Mouse (Mus musculus) CD4-positive helper T cell, adult 2 months (primary cell): ENCODE measurements around the gene Agpat3.

Experiments used
- DNase-seq: peaks from one replicate; pipeline ENCODE4 v3.0.0-alpha.2; 2012; ENCODE audit warnings: low read depth, missing footprints, low spot score

The Agpat3 gene

DNA sequence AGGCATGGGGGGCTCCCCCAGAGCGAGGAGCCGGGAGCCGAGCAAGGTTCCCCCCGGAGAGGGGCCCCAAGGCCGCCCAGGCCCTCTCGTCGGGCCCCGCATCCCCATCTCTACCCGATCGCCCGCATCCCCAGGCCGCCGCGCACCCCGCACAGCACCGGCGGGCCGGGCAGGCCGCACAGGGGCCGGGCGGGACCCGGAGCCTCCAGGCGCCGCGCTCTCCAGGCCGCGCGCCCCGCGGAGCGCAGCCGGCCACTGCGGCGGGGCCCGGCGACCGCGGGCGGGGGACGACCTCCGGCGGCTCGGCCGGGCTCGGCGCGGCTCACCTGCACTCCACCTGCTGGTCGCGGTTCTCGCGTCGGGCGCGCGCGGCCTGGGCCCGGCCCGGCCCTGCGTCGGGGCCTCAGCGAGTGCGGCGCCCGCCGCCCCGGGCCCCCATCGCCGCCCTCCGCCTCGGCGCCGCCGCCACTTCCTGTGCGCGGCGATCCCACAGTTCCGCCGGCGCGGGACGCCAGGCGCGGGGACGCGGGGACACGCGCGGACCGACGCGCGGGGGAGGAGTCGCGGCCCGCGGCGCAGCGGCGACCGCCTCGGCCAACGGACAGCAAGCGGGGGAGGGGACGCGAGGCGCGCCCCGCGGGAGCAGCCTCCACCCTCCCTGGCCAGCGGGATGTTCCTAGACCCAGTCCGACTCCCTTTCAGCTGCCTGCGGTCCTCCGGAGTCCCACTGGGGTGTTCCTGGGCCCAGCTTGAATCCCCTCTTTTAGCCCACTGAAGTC lies at the start of gene Agpat3:
Gene Agpat3, minus strand, starts transcription at position 603 of the 779 bp plus-strand sequence.
- peak; percentile 71 for DNase-seq

DNA sequence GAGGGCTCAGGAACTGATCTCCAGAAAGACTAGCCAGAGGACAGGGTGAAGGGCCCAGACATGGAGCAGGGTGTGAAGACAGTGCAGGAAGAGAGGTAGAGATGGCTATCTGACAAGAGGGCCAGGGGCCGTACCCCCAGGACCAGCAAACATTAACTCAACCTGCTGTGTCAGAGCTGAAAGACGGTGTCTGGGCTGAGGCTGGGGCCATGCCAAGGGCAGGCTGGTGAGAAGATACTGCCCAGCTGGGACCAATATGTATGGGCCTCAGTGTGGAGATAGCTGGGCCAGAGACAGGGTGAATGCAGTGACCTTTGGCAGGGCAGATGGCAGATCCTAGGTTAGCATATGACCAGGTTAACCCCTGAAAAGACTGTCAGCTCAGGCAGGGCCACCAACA lies 48.8 kb upstream of the Agpat3 start:
- DNase-seq = no peak

DNA sequence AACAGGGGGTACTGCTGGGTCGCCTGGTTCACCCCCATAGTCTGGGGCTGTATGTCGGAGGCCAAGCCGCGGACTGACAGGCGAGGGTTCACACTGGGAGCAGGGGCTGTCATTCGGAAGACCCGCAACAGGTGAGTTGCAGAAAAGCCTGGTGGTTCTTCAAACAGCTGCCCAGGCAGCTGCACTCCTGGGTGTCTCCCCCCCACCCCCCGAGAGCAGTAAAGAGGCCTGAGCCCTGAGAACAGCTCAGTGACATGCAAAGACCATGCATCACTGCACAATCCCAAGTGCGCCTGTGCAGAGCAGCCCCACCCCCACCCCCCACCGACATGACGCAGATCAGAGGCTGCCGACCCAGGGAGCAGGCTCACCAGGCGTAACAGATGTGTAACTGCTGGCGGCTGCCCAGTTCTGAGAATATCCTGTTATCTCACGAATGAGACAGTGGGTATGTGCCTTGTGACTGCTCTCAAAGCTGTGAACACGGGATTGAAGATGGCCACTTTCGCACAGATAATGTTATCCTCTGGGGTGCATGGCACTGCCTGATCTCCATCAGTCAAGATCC lies 46.9 kb upstream of the Agpat3 start:
- peak; percentile 79 for DNase-seq

DNA sequence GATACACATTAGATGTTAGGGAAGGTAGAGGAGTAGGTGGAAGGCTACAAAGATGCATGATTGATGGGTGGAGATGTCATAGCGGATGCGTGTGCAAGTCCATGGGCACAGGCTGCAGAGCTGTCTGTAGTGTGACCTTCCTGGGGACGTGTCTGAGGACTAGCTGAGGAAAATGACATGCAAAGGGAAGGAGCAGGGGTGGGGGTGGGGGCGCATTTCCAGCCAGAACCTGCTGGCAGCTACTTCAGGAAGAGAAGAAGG lies 44.3 kb upstream of the Agpat3 start:
- no peak for DNase-seq

DNA sequence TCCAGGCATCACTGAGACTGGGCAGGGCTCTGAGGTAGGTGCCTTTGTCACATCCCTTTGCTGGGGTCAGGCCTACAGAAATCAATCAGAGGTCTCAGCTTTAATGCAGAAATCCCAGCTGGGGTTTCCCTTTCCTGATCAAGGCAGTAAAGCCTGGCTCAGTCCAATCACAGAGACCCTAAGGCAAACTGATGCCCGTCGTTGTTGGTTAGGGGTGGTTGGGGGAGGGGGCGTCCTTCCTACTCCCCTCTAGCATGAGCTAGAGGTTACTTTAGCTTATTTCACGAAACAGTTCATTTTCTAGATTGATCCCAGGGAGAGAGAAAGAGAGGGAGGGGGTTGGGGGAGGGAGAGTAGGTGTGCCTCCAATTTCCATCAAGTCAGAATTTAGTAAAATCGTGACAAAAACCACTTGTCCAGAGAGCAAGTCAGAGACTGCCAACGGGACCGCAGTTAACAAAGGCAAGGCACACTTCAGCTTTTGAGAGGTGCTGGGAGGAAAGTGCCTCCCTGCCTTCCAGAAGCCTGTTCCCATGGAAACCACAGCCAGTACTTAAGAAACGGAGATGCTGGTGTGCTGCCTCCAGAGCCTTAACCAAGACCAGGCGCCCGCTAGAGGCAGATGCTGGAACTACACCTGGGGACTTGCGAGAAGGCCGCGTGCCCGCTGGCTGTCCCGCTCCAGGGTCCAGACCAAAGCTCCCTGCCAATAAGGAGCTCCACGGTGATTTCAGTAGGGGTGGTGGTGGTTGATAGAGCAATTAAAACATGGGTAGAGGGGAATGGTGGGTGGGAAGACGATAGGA lies 43.7 kb upstream of the Agpat3 start:
- peak; percentile 88 for DNase-seq

DNA sequence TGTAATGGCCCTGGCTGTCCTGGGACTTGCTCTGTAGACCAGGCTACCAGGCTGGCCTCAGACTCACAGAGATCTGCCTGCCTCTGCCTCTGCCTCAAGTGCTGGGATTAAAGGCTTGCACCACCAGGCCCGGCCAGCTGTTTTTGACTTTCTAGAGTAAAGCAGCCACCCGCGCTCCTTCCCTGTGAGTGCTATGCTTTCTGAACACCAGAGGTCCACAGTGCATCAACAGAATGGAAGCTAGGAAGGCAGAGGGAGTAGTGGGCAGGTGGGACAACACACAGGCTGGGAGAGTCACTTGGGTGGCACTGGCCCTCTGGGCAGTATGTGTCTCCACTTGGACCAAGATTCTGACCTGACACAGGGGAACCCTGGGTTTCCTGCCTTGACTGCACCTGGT lies 43.1 kb upstream of the Agpat3 start:
- no peak for DNase-seq

DNA sequence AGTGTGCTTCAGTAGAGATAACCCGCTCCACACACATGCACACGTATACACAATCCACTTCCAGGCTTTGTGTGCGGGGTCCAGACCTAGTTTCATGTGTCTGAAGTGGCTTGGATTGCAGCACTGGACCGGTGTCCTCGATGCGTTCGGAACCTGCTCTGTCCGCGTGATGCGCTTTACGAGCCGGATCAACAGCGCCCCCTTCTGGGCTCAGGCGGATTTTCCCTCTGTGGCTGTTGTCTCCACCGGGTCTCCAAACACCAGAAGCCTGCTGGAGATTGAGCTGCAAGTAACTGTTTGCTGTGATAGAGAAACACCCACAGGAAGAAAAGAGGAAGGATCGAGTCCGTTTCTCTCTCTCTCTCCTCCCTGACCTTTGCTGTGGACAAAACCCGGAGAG lies 39.8 kb upstream of the Agpat3 start:
- peak; percentile 70 for DNase-seq

DNA sequence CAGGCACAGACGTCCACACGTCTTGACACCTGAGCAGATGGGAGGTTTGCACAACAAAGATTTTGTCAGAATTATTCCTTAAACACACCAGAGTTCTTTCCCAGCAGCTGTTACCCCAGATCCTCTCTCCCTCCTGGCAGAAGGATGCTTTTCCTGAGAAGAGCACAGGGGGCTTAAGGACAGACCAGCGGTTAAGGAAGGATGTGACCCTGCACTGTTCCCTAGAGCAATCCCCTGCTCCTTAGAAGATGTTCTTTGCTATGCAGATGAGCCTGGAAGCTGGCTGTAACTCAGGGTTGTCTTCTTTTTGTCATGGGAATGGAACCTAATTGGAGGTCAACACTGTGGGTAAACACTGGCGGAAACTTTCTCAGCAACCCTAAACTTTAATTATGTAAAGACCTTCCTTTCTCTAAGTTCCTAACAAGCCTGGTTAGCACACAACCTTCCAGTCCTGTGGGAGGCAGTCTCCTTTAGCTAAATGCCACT lies 38.7 kb upstream of the Agpat3 start:
- no peak for DNase-seq

DNA sequence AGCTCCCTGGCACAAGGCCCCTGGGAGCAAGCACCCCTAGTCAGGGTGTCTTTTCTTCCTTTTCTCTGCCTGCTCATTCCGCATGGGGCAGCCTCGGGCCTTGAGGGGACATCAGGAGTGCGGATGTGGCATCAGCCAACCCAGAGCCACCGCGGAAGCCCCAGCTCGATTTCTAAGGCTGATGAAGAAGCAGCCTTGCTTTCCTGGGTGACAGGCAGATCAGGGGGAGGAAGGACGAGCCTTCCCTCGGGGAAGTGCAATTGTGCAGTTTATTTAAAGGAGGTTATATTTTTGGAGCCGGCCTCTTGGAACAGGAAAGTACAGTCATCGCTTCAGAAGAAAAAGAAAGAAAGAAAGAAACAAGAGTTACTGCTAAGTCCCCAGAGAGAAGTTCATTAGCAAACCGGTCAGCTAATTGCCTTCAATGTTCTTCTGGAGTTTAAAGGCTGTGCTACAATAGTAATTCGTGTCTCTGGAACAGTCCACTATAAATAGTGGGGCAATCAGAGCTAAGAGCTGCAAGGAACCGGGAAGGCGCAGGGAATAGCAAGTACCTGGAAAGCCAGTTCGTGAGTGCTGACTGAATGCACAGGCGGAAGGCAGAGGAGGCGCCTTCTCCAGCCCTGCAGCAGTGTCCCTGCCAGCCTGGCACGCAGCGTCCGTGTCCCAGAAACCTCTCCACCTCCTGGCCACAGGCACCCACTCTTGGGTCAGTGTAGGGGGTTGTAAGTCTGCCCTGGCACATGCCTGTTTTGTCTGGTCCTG lies 36.1 kb upstream of the Agpat3 start:
- DNase-seq = no peak

DNA sequence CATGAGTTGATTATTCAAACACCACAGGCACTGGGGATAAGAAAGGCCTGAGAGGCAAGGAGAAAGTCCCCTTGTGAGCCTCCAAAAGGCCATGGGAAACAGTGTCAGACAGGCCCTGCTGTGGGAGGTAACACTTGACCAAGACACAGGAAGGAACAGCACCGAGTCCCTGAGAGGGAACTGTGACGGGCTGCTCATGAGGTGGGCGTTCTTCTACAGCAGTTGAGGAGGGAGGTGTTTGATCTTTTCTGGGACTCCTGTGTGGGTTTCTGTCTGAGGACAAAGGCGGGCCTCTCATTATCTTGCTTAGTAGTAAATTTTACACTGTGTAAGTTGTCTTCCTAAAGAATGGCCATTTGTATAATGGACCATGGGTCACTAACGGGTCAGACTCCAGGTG lies 33.2 kb upstream of the Agpat3 start:
- no peak for DNase-seq

DNA sequence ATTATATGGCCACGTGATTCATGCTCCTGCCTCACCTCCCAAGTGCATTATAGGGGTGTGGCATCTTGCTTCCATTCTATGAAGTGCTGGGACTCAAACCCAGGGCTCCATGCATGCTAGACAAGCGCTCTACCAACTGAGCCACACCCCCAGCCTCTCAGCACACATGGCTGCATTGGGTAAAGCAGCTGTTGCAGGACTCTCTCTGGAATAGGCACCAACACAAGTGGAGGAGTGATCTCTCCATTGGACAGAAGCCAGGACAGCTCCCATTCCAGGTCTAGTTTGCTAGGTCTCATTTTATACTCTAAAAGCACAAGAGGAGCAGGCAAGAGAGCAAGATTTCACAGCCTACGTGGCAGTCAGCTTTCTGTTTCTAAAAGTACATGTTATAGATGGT lies 31.3 kb upstream of the Agpat3 start:
- no peak for DNase-seq

DNA sequence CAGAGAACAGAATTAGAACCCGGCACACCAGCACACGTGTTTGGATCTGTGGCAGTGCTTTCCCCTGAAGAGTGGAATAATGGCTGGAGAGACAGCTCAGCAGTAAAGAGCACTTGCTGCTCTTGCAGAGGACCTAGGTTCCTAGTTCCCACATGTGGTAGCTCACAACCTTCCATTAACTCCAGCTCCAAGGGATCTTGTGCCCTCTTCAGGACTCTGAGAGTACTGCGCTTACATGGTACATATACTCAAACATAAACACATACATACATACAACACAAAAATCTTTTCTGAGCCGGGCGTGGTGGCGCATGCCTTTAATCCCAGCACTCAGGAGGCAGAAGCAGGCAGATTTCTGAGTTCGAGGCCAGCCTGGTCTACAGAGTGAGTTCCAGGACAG lies 26.2 kb upstream of the Agpat3 start:
- DNase-seq = no peak

DNA sequence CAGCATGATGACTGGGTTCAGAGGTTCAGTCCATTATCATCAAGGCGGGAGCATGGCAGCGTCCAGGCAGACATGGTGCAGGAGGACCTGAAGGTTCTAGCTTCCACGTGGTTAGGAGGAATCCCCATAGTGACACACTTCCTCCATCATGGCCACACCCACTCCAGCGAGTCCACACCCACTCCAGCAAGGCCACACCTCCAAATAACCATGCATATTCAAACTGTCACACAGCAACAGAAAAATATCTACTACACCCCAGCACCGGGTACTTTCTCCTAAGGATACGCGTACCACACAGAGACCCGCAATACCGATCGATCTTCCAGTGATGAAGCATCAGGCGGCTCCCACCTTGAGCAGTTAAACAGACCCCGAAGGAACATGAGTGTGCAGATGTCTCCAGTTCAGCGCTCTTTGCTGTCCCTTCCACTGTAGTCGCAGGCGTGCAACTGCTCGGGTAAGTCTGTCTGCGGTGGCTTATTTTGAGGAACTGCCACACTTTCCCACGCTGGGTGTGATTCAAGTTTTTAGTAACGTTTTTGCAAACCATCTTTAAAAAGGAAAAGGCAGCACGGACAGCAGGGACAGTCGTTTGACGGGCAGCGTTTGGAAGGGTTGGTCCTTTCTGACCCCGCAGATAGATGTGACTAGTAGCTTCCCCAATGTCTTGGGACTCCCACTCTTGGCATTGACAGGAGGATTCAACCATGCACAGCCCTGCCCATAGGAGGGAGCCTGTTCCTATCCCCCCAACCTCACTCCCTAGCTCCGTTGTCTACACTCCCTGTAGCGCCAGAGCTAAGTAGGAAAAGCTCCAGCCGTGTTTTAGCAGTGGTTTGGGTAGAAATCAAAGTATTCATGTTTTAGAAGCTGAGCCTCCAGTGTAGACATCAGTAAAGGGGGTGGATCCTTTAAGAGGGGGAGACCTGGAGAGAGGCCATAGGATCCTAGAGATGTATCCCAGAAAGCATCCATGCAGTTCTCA lies 20.7 kb upstream of the Agpat3 start:
- peak; percentile 79 for DNase-seq

DNA sequence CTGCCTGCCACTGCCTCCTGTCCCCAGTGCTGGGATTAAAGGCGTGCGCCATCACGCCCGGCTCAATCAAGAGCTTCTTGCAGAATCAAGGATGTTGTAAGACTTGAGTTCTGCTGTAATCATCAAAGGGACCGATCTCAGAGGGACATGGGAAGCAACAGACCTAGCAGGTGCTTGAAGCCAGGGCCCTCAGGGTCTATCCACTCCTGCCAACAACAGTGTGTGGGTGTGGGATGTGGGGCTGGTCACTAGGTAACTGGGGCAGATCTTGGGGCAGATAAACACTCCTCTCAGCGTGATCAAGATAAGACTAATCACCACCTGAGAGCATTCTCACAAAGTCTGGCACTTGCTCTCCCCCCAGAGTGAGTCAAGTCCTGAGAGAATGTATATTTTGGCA lies 19.5 kb upstream of the Agpat3 start:
- peak; percentile 31 for DNase-seq

DNA sequence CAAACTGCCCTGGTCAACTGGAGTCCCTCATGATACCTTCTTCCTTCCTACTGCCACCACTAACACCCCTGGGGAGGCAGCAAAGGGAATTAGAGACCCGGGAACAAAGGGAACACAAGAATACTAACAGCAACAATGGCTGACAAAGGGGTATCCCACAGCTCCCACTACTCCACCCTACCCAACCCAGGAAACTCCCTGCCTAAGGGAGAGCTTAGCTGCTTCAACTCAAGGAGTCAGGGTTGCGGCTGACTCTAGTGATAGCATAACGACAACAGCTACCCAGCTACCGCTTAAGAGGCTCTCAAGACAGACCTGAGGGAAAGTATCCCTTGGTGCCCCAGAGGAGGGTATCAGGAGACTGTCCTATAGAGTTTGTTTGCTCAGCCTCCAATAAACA lies 15.3 kb upstream of the Agpat3 start:
- DNase-seq = no peak

DNA sequence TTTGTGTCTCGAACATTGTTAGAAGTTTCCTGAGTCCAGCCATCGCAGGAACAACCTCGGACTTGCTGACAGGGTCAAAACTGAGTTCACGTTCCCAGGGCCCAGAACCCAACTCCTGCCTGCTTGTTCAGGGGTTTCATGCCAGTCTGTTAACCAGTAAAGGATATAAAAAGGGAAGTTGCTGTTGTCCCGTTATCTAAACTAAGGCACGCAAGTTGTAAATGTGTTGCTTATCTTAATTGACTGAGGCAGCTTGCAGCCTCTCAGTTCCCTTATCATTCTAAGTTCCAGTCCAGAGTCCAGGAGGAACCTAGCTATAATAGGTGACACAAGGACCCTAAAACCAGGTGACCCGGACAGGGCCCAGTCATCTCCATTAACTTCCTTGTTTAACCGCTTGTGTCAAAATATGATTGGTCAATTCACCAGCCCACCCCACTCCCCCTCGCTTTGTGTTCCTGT lies 14.6 kb upstream of the Agpat3 start:
- DNase-seq = no peak

DNA sequence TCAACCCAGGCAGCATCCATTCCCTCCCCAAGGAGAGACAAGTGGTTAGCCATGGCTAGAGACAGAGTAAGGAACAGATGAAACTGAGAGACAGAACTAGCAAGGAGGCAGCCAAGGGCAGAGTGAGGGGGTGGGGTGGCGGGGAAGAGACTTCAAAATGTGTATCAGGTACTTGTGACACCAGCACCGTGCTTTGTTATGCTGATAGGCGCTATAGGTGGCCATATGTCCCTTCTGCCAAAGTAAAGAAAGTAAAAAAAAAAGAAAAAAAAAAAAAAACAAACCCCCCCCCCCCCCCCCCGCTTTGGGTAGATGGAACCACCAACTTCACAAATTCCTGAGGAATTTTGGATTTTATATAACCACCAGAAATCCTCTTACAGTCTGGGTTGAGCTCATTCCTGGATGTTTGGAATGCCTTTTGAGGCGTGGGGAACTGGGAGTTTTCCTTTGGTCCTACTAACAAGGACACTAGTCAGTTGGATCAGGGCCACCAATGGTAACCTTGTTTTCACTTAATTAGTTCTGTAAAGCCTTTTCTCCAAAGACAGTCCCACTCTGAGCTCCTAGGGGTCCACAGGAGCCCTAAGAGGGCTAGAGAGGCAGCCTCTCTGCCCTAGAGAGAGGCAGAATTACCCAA lies 14.0 kb upstream of the Agpat3 start:
- DNase-seq = no peak

DNA sequence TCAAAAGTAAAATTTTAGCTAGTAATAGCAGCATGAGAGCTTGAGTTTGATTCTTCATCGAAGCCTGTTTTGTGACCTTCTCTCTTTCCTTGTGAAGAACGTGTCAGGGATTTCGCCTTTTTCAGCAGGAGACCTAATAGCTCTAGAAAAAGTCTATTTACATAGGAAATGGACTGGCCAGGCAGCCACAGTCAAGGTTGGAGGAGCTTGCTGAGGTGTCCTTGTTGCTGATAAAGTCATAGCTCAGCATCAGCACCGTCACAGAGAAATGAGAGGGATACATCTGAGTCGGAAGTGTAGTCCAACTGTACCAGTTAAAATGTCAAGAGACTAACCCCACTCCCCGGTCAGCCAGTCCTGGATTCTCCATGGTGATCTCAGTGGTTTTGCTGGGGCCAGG lies 13.3 kb upstream of the Agpat3 start:
- DNase-seq = no peak

DNA sequence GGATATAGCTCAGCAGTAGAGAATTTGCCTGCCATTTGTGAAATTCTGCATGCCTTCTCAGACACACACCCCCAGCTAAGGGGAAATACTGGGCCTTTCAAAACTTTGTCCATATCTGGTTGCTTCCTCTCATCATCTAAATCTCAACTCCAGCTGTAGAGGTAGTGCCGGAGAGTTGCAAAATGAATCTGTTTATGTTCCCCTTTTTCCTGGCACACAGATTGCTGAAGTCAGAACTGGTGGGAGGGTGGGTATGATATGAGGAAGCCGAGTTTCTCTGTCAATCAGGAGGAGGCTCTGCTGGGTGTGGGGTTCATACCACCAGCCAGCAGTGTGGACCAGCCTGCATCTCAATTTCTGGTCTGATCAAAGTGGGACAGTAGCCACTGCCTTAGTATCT lies 11.8 kb upstream of the Agpat3 start:
- DNase-seq = no peak

DNA sequence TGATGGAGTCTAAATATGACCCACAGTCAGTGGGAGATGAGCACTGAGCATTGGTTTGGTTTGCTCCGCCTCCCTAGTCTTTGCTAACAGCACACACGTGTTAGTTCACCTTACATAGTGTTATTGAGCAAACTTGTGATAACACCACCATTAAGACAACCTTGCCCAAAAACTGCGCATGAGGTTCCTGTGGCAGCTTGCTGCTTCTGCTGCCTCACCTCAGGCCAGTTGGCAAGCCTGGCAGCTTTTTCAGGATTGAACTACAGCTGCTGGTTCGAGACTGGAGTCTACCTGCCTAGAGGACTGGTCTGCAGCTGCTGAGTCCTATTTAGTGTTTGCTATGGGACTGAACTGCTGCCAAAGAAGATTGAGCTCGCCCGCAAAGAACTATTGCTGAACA lies 11.1 kb upstream of the Agpat3 start:
- DNase-seq = no peak
